Mouse (Mus musculus): ENCODE data around the gene Krtap10-4.

GRCm38 (mm10) chr10:77846961-77847360, 20.1 kb upstream of the Krtap10-4 start:
- TF ChIP-seq CTCF (IDR thresholded peaks at IDR 0.05): no peak
- TF ChIP-seq EP300 (IDR thresholded peaks at IDR 0.05): no peak

All from lung, postnatal 0 days (tissue).